Mouse (Mus musculus): ENCODE measurements at regions not wholly inside any gene's neighbourhood (a gene's known extent, or its start where the extent isn't known, plus 50 kb on each side); places are given as distances from the start of the nearest gene placed in this dataset.
A peak's percentile ranks its signal among the peaks of the same experiment; 100 is the strongest.

- TF ChIP-seq POLR2A (IDR thresholded peaks at IDR 0.05; ENCODE audit: extremely low read depth, insufficient read depth, low read length) (no peak), CTCF (IDR thresholded peaks at IDR 0.05; ENCODE audit: low read depth, low read length) (no peak)
- no peaks in the 10 kb centered on the region for H3K27me3 ChIP-seq (ENCODE audit: control insufficient read depth, insufficient read depth, low read length)
- no peak overlapping the region for H3K9ac ChIP-seq (ENCODE audit: low read depth, low read length)
- peak; percentile 68 for DNase-seq (ENCODE audit: extremely low read depth, low read depth, low spot score)
- no peak overlapping the region for H3K27ac ChIP-seq (replicated peaks; ENCODE audit: insufficient read depth, low read depth, low read length)
- no peaks in the 10 kb centered on the region for H3K79me2 ChIP-seq (ENCODE audit: control insufficient read depth, insufficient read depth, low read length)
- 29% methylated on average over 2 of the region's 2 CpGs for WGBS
- H3K4me1 ChIP-seq (ENCODE audit: control insufficient read depth, insufficient read depth, low read length) = no peaks in the 10 kb centered on the region
- no peak overlapping the region for H3K4me3 ChIP-seq (ENCODE audit: insufficient read depth, low read depth, low read length)
- H3K36me3 ChIP-seq (ENCODE audit: control insufficient read depth, insufficient read depth, low read length) = no peaks in the 10 kb centered on the region
Observed at GRCm38 (mm10) chr17:51499541-51499940, 320.4 kb upstream of the Tbc1d5 start.

DNA sequence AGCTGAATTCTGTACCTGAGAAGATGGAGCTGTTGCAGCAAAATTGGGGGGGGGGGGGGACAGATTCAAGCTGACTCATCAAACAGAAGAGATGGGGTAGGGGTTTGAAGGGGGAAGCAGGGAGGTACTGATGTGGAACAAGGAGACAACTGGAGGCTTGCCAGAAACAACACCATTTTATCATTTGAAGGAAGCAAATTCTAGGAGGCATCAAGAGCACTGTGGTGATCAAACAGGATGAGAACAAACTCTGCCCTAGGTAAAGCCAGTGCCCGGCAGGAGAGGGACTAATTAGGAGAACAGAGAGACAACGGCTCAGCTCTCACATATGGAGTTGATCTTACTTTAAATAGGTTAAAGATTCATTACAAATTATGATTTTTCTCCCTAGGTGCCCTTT, 315.9 kb upstream of the Tbc1d5 start:
- Histone ChIP-seq H3K36me3 (ENCODE audit: control insufficient read depth, insufficient read depth, low read length) (no peaks in the 10 kb centered on the region), H3K9ac (ENCODE audit: low read depth, low read length) (no peak overlapping the region), H3K79me2 (ENCODE audit: control insufficient read depth, insufficient read depth, low read length) (no peaks in the 10 kb centered on the region), H3K27me3 (ENCODE audit: control insufficient read depth, insufficient read depth, low read length) (no peaks in the 10 kb centered on the region), H3K4me3 (ENCODE audit: insufficient read depth, low read depth, low read length) (no peak overlapping the region), H3K27ac (replicated peaks; ENCODE audit: insufficient read depth, low read depth, low read length) (no peak overlapping the region), H3K4me1 (ENCODE audit: control insufficient read depth, insufficient read depth, low read length) (no peaks in the 10 kb centered on the region)
- no peak for DNase-seq (ENCODE audit: extremely low read depth, low read depth, low spot score)
- TF ChIP-seq CTCF (IDR thresholded peaks at IDR 0.05; ENCODE audit: low read depth, low read length) (no peak), POLR2A (IDR thresholded peaks at IDR 0.05; ENCODE audit: extremely low read depth, insufficient read depth, low read length) (no peak)
- 60% methylated on average over 2 of the region's 2 CpGs for WGBS

GRCm38 (mm10) chr17:51489386-51489785, 310.2 kb upstream of the Tbc1d5 start:
- no peak for DNase-seq (ENCODE audit: extremely low read depth, low read depth, low spot score)

GRCm38 (mm10) chr17:51487918-51488445, 308.8 kb upstream of the Tbc1d5 start:
- TF ChIP-seq CTCF (IDR thresholded peaks at IDR 0.05; ENCODE audit: low read depth, low read length) = no peak
- TF ChIP-seq POLR2A (IDR thresholded peaks at IDR 0.05; ENCODE audit: extremely low read depth, insufficient read depth, low read length) = no peak
- WGBS = 84% methylated on average over 3 of the region's 3 CpGs
- Histone ChIP-seq H3K9ac (ENCODE audit: low read depth, low read length) (no peak overlapping the region), H3K36me3 (ENCODE audit: control insufficient read depth, insufficient read depth, low read length) (no peaks in the 10 kb centered on the region), H3K4me1 (ENCODE audit: control insufficient read depth, insufficient read depth, low read length) (no peaks in the 10 kb centered on the region), H3K79me2 (ENCODE audit: control insufficient read depth, insufficient read depth, low read length) (no peaks in the 10 kb centered on the region), H3K27ac (replicated peaks; ENCODE audit: insufficient read depth, low read depth, low read length) (no peak overlapping the region), H3K27me3 (ENCODE audit: control insufficient read depth, insufficient read depth, low read length) (no peaks in the 10 kb centered on the region), H3K4me3 (ENCODE audit: insufficient read depth, low read depth, low read length) (no peak overlapping the region)
- DNase-seq (ENCODE audit: extremely low read depth, low read depth, low spot score) = no peak

More at GRCm38 (mm10) chr17:51489386-51489785, 310.2 kb upstream of the Tbc1d5 start:
- Histone ChIP-seq H3K36me3 (ENCODE audit: control insufficient read depth, insufficient read depth, low read length) (no peaks in the 10 kb centered on the region), H3K4me1 (ENCODE audit: control insufficient read depth, insufficient read depth, low read length) (no peaks in the 10 kb centered on the region), H3K27me3 (ENCODE audit: control insufficient read depth, insufficient read depth, low read length) (no peaks in the 10 kb centered on the region), H3K27ac (replicated peaks; ENCODE audit: insufficient read depth, low read depth, low read length) (no peak overlapping the region), H3K4me3 (ENCODE audit: insufficient read depth, low read depth, low read length) (no peak overlapping the region), H3K9ac (ENCODE audit: low read depth, low read length) (no peak overlapping the region), H3K79me2 (ENCODE audit: control insufficient read depth, insufficient read depth, low read length) (no peaks in the 10 kb centered on the region)
- TF ChIP-seq CTCF (IDR thresholded peaks at IDR 0.05; ENCODE audit: low read depth, low read length) (no peak), POLR2A (IDR thresholded peaks at IDR 0.05; ENCODE audit: extremely low read depth, insufficient read depth, low read length) (no peak)
- WGBS = 72% methylated on average over 3 of the region's 3 CpGs

DNA sequence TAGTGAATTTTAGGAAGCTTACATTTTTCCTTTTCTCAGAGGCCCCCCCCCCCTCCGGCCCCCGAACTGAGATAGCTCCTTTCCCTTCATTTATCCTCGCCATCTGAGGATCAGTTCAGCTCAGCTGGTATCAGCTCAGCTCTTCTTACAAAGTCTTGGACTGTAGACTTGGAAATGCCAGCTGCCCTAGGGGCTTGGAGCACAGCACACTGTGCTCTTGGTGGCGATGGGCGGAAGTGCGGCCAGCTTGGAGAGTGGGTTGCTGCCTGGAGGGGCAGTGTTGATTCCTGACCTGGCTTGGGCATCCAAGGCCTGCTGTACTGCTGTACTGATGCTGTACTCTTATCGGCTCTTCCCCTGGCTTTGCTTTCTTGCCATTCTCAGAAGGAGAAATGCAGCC, 298.7 kb upstream of the Tbc1d5 start:
- 71% methylated on average over 7 of the region's 7 CpGs for WGBS
- H3K9ac ChIP-seq (ENCODE audit: low read depth, low read length) = no peak overlapping the region
- H3K4me3 ChIP-seq (ENCODE audit: insufficient read depth, low read depth, low read length) = no peak overlapping the region
- no peak for DNase-seq (ENCODE audit: extremely low read depth, low read depth, low spot score)
- H3K36me3 ChIP-seq (ENCODE audit: control insufficient read depth, insufficient read depth, low read length) = no peaks in the 10 kb centered on the region
- no peaks in the 10 kb centered on the region for H3K27me3 ChIP-seq (ENCODE audit: control insufficient read depth, insufficient read depth, low read length)
- H3K79me2 ChIP-seq (ENCODE audit: control insufficient read depth, insufficient read depth, low read length) = no peaks in the 10 kb centered on the region
- H3K4me1 ChIP-seq (ENCODE audit: control insufficient read depth, insufficient read depth, low read length) = no peaks in the 10 kb centered on the region
- TF ChIP-seq POLR2A (IDR thresholded peaks at IDR 0.05; ENCODE audit: extremely low read depth, insufficient read depth, low read length) (no peak), CTCF (IDR thresholded peaks at IDR 0.05; ENCODE audit: low read depth, low read length) (no peak)
- no peak overlapping the region for H3K27ac ChIP-seq (replicated peaks; ENCODE audit: insufficient read depth, low read depth, low read length)

DNA sequence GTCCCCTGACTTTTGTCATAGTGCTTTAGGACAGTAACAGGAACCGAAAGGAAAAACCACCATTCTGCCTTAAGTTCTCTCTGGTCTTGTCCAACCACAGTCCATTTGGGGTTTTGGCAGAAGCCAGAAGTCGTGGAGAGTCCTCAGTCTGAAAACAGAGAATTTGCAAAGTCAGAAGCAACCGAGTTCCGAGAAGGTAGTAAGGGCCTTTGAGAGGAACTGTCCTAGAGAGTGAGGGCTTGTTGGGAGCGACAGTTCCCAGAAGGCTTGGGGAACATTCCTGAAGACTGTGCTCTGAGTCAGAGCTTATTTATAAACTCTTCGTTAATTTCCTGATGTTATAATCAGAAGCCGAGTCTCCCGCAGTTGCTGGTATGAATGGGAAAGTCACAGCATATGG, 298.3 kb upstream of the Tbc1d5 start:
- Histone ChIP-seq H3K27me3 (ENCODE audit: control insufficient read depth, insufficient read depth, low read length) (no peaks in the 10 kb centered on the region), H3K79me2 (ENCODE audit: control insufficient read depth, insufficient read depth, low read length) (no peaks in the 10 kb centered on the region), H3K4me3 (ENCODE audit: insufficient read depth, low read depth, low read length) (no peak overlapping the region), H3K27ac (replicated peaks; ENCODE audit: insufficient read depth, low read depth, low read length) (no peak overlapping the region), H3K9ac (ENCODE audit: low read depth, low read length) (no peak overlapping the region), H3K4me1 (ENCODE audit: control insufficient read depth, insufficient read depth, low read length) (no peaks in the 10 kb centered on the region), H3K36me3 (ENCODE audit: control insufficient read depth, insufficient read depth, low read length) (no peaks in the 10 kb centered on the region)
- no peak for TF ChIP-seq POLR2A (IDR thresholded peaks at IDR 0.05; ENCODE audit: extremely low read depth, insufficient read depth, low read length)
- no peak for TF ChIP-seq CTCF (IDR thresholded peaks at IDR 0.05; ENCODE audit: low read depth, low read length)
- WGBS = 80% methylated on average over 8 of the region's 8 CpGs
- peak; percentile 19 for DNase-seq (ENCODE audit: extremely low read depth, low read depth, low spot score)
